Mouse (Mus musculus) macrophage (primary cell): Measurements from ENCODE around the gene Glcci1. TPM values are rescaled to one million over a fixed set of nuclear protein-coding genes. Genes with fewer than 3 reads are reported as not detected.

Experiments
- H3K27ac ChIP-seq: fragments of 350-480 bp; formaldehyde crosslinking; 2 replicates; pipeline ENCODE4 v1.9.0; 2021
- H3K36me3 ChIP-seq: fragments of 350-480 bp; formaldehyde crosslinking; 2 replicates; pipeline ENCODE4 v1.9.0; 2021; ENCODE audit errors: inconsistent target
- H3K4me3 ChIP-seq: fragments of 350-480 bp; formaldehyde crosslinking; 2 replicates; pipeline ENCODE4 v1.9.0; 2021; ENCODE audit errors: inconsistent target
- H3K79me2 ChIP-seq: fragments of 350-480 bp; formaldehyde crosslinking; 2 replicates; pipeline ENCODE4 v1.9.0; 2021; ENCODE audit errors: inconsistent target
- WGBS: methylation state at CpG from one replicate; pipeline ENCODE4 v1.1.7; 2026; ENCODE audit warnings: inconsistent platforms; ENCODE audit not compliant: missing documents; 5-methylcytosine and 5-hydroxymethylcytosine counted together
- polyA plus RNA-seq: library from polyadenylated mRNA; stranded (reverse); fragments of 250-400 nt; gene quantifications from 3 replicates; pipeline ENCODE4 v1.2.4, GENCODE M21; 2018; ENCODE audit warnings: inconsistent platforms

Glcci1 gene
- polyA plus RNA-seq, 1 experiment from 2014 or later, result 0.90 TPM

DNA sequence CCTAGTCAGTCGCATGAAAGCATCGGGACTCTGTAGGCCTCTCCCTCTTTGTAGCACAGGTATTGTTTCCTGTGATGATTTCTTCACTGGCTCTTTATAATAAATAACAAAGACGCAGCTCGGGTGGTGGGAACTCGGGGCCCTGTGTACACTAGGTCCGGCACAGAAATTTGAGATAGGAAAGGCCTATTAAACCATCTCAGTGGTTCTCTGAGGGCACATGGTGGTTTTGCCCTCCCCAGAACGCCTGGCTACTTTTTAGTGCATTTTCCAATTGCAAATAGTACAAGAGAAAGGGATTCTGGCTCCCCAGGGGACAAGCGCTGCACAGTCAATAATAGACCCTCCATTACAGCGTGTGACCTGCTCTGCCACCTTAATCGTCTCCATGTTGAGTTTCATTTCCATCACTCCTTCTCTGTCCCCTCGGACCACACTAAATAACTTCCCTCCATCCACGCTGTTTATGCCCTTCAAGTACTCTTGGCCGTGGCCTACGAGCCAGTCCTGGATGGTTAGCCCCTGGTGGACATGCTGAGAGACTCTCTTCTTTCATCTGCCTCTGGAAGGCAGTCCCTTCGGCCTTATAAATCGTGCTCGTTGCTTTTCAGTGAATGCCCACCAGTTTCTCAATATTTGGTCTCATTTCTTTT lies 22.9 kb upstream of the Glcci1 start:
- H3K4me3 ChIP-seq, result no peak overlapping the region
- H3K79me2 ChIP-seq, result no peaks in the 10 kb centered on the region
- no peaks in the 10 kb centered on the region for H3K36me3 ChIP-seq
- 93% methylated on average over 17 of the region's 17 CpGs for WGBS
- H3K27ac ChIP-seq, result no peak overlapping the region

DNA sequence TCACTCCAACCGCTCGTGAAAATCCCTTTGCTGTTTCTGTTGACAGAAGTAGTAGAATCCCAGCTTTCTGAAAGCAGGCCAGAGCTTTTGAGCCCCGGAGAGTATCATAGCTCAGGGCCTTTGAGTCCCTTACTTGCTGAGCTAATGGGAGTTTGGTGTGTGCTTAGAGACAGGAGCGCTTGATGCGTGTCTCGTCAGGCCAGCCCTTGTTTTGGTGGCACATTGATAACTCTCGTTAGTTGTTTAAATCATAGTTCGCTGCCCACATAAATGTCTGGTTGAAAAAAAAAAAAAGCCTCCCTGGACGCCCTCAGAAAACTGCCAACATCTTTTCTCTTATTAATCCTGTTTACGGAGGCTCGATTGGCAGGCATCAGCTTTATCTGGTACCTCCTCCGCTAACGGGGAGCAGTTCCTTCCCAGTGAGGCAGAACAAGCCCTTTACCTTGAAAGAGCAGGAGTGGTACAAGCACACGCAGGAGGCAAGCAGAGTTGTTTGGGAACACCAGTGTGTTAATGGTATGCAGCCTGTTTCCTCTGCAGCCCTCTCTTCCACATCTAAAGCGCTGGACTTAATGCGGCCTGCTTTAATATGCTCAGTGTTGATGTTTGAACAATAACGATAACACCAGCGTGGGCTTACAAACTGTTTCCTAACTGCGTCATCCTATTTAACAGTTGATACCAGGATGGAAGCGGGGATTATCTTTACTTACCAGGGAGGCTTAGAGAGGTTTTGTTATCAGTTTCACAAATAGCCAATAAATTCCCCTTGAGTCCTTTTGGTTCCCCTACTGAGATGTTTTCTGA lies 22.2 kb upstream of the Glcci1 start:
- Histone ChIP-seq H3K79me2 (no peaks in the 10 kb centered on the region), H3K4me3 (no peak overlapping the region), H3K36me3 (no peaks in the 10 kb centered on the region), H3K27ac (no peak overlapping the region)
- WGBS, result 93% methylated on average over 20 of the region's 20 CpGs

DNA sequence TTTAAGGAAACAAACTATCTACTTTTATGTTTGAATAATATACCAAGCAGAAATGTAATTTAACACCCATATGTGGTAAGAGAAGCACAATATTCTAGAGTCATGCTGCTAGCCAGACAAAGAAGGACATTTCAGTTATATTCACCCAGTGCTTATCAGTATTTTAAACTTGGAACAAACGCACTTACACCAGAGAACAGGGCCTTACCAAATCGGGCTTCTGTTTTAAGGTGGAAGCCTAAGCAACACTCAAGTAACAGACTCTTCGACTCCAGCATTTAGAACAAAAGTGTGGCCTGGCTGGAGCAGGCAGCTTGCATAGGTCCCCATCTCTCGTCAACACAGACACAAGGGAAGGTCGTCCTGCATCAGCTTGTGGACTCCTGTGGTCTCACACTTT lies 21.2 kb upstream of the Glcci1 start:
- H3K79me2 ChIP-seq, result no peaks in the 10 kb centered on the region
- 89% methylated on average over 5 of the region's 5 CpGs for WGBS
- no peak overlapping the region for H3K4me3 ChIP-seq
- no peaks in the 10 kb centered on the region for H3K36me3 ChIP-seq
- no peak overlapping the region for H3K27ac ChIP-seq

DNA sequence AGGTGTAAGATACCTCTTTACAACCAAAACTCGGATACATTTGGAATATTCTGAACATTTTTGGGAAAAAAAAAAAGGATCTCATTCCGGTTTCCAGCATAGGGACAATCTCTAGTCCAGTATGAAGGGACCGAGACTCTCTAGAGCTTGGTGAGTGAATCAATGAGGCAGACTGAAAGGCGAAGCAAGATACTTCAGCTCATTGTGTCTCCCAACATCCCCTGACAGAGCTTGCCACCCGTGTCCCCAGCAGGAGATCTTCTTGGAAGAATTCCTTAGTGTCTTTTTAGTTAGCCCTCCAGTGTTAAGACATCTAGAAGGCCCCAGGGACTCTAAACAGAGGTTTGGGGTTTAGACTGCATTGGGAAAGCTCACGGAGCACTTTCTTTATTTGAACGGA lies 20.1 kb upstream of the Glcci1 start:
- no peak overlapping the region for H3K27ac ChIP-seq
- H3K79me2 ChIP-seq, result no peaks in the 10 kb centered on the region
- WGBS, result 88% methylated on average over 7 of the region's 7 CpGs
- no peaks in the 10 kb centered on the region for H3K36me3 ChIP-seq
- H3K4me3 ChIP-seq, result no peak overlapping the region

GRCm38 (mm10) chr6:8489938-8490585 lies 19.3 kb upstream of the Glcci1 start:
- no peaks in the 10 kb centered on the region for H3K36me3 ChIP-seq
- 100% methylated on average over 1 of the region's 1 CpGs for WGBS
- H3K4me3 ChIP-seq, result no peak overlapping the region
- H3K27ac ChIP-seq, result no peak overlapping the region
- H3K79me2 ChIP-seq, result no peaks in the 10 kb centered on the region

DNA sequence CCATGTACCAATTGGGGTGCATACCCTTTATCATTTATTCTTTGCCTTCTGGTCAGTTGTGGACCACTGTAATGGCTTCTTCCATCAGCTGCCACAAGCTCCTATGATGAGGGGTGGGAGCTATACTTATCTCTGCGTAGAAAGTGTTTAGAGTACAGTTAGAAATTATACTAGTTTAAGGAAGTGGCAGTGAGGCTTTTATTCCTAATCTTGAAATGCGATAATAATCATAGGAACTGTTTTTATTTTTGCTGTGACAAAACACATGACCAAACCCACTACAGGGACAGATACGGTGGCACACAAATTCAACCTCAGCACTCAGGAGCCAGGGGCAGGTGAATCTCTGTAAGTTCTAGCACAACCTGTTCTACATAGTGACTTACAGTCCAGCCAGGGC lies 17.2 kb upstream of the Glcci1 start:
- WGBS, result 89% methylated on average over 3 of the region's 3 CpGs
- no peaks in the 10 kb centered on the region for H3K36me3 ChIP-seq

DNA sequence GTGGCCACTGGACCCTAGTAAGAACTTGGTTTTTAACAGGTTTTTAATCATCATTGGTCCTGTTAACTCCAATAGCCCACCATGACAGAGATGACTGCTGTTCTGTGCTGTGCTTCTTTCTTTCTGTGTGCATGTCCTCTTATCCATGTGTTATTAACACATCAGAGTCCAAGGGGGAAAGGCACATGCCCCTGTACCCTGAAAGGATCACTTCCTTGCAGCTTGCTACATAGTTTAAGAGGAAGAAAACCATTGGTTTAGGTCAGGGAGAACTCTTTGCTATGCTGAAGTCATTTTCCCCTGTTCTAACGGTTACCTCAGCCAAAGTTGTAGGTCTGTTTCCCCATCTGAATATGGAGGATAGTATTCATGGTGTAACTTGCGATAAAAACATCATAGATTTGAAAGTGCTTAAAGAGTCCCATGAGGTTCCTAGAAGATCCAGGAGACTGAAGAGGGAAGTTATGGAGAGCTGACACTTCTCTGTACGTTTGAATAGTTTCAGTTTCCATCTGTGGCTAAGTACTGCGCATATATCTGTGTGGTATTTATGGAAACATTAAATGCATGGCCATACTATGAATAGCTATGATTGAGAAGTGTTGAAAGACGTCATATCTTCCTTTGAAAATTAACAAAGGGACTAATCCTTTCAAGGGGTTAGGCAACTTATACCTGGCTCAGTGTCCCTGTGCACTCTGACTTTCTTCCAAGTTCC lies 14.1 kb upstream of the Glcci1 start:
- no peaks in the 10 kb centered on the region for H3K79me2 ChIP-seq
- H3K4me3 ChIP-seq, result no peak overlapping the region
- WGBS, result 14% methylated on average over 5 of the region's 5 CpGs
- peak overlapping the region; percentile 41 for H3K27ac ChIP-seq
- H3K36me3 ChIP-seq, result no peaks in the 10 kb centered on the region

More for the DNA sequence above, 17.2 kb upstream of the Glcci1 start:
- H3K4me3 ChIP-seq, result no peak overlapping the region
- H3K27ac ChIP-seq, result no peak overlapping the region
- H3K79me2 ChIP-seq, result no peaks in the 10 kb centered on the region

DNA sequence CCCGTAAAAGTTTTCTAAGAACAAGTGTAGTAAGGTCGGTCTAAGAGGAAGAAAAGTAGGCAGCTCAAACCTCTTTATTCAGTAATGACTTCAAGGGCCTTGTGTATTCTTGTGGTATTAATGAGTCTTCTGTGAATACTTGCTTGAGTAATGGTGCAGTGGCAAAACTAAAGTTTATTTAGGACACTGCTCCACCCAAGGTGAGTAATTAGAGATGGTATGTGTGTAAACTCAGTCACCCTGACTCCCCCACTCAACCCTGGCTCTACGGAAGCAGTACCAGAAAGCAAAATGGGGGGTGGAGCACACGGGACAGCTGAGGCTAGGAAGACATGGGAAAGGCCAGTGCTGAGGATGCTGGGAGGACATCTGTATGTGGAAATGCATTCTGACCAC lies 13.6 kb upstream of the Glcci1 start:
- whole genome bisulfite sequencing, result 68% methylated on average over 4 of the region's 4 CpGs
- Histone ChIP-seq H3K79me2 (no peaks in the 10 kb centered on the region), H3K4me3 (no peak overlapping the region), H3K36me3 (no peaks in the 10 kb centered on the region), H3K27ac (peak overlapping the region; percentile 41)

DNA sequence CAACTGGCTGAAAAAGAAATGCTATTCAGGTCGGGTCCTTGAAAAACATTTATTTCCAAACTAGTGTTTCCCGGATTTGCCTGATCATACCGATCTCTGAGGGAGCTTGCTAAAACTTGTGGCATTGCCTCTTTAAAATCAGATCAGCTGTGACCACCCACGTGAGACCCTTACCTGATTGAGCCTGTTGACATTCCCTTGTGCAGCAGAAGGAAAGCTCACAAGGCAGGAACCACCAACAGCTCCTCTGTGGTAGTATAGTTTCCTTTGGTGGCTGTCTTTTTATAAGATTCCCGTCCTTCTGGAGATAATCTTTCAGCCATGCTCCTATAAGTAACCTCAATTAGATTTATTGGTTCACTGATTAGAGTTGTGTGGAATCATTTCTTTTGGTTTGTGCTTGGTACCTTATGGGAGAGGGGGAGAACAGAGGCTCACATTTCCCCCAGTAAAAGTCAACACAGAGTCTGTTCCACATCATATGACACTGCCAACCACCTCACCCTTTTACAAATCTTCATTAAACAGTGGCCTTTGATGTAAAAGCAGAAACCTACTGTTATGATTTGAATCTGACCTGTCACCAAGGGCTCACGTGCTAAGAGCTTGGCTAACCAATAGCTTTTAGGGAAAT lies 12.0 kb upstream of the Glcci1 start:
- H3K4me3 ChIP-seq, result no peak overlapping the region
- no peaks in the 10 kb centered on the region for H3K36me3 ChIP-seq
- 91% methylated on average over 6 of the region's 6 CpGs for WGBS
- no peaks in the 10 kb centered on the region for H3K79me2 ChIP-seq
- no peak overlapping the region for H3K27ac ChIP-seq

- Histone ChIP-seq H3K4me3 (no peak overlapping the region), H3K79me2 (no peaks in the 10 kb centered on the region), H3K36me3 (no peaks in the 10 kb centered on the region), H3K27ac (no peak overlapping the region)
- WGBS, result 97% methylated on average over 6 of the region's 6 CpGs
Measured at GRCm38 (mm10) chr6:8497868-8498257, 11.5 kb upstream of the Glcci1 start.

DNA sequence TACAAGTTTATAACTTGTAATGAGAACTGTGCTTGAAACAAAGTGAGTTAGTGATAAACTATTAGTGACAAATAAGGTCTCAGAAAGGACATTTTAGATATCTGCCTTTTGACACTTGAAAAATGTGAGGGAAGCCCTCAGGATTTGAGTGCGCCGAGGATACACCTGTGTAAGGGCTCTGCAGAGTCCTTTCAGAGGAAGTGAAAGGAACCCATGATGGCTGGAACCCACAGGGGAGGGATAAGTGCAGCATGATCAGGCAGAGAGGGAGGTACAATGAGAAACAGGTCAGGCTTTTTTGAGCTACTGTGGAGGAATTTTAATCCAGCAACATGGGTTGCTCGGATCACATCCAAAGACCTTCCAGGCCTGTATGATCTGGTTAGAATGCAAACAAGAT lies 10.4 kb upstream of the Glcci1 start:
- no peaks in the 10 kb centered on the region for H3K79me2 ChIP-seq
- no peak overlapping the region for H3K4me3 ChIP-seq
- 71% methylated on average over 3 of the region's 3 CpGs for WGBS
- H3K36me3 ChIP-seq, result no peaks in the 10 kb centered on the region
- H3K27ac ChIP-seq, result no peak overlapping the region

- H3K79me2 ChIP-seq, result no peaks in the 10 kb centered on the region
- no peak overlapping the region for H3K27ac ChIP-seq
- no peaks in the 10 kb centered on the region for H3K36me3 ChIP-seq
- 66% methylated on average over 3 of the region's 3 CpGs for WGBS
- H3K4me3 ChIP-seq, result no peak overlapping the region
Measured at GRCm38 (mm10) chr6:8503953-8504352, 5.4 kb upstream of the Glcci1 start.

DNA sequence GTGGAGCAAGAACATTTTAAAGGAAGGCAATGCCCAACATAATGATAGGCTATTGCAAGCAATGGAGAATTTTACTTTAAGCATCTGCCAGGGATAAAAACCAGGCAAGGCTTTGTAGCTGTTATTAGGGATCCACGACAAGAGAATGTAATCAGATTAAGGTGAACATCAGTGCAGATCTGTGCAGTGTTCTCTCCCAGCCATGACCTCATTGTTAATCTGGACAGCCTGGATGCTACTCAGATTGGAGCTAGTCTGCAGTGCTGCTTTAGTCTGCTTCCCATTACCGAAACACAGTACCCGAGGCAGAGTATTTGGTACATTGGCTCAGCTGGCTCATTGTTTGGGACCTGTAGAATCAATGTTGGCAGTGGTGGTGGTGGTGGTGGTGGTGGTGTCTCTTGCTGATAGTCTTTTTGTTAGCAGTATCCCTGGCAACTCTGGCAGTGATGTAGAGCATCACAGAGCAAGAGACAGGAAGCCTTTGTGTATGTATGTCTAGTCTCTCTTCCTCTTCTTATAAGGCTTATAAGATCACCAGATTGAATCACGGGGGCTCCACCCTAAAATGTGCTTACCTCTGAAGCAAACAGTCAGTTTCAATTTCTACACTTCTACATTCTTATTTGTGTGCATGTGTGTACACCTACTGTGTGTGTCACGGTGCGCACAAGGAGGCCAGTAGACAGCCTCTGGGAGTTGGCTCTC lies 4.7 kb upstream of the Glcci1 start:
- H3K36me3 ChIP-seq, result no peaks in the 10 kb centered on the region
- 81% methylated on average over 6 of the region's 6 CpGs for WGBS
- H3K79me2 ChIP-seq, result no peaks in the 10 kb centered on the region
- H3K27ac ChIP-seq, result no peak overlapping the region
- H3K4me3 ChIP-seq, result no peak overlapping the region

GRCm38 (mm10) chr6:8506631-8507030 lies 2.8 kb upstream of the Glcci1 start:
- H3K27ac ChIP-seq, result no peak overlapping the region
- H3K36me3 ChIP-seq, result no peaks in the 10 kb centered on the region
- no peaks in the 10 kb centered on the region for H3K79me2 ChIP-seq
- H3K4me3 ChIP-seq, result no peak overlapping the region
